ENCODE assay signal across 8 mouse cellular contexts in the genomic region with DNA sequence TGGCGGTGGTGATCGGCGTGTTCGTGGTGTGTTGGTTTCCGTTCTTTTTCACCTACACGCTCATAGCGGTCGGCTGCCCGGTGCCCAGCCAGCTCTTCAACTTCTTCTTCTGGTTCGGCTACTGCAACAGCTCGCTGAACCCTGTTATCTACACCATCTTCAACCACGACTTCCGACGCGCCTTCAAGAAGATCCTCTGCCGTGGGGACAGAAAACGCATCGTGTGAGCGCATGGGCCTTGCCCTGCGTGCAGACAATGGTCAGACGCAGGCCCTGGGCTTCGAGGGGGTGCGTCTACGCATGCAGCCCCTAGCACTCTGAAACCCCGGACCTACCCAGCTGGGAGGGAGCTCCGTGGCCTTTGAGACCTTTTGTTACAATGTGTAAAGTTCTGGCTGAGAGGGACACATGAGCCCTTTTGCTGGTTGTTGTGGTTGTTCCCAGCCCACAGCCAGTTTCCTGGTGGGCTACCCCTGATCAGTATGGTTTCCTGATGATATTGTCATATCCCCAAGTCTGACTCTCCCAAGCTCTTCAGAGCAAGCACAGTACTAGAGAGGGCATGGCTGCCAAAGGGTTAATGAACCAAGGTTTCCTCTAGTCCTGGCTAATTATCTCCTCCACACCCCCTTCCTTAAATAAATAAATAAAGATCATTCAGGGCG. TPM values are rescaled to one million over a fixed set of nuclear protein-coding genes. Genes with fewer than 3 reads are reported as not detected.
DNase-seq lines count a peak whose midpoint lies in the region; ATAC-seq and TF ChIP-seq lines count a peak whose summit lies in the region.

No protein-coding gene starts in this region.

- TF ChIP-seq CTCF in heart, adult 2 months (IDR thresholded peaks at IDR 0.05), result no peak

- H3K4me3 ChIP-seq in heart, adult 2 months, result peak overlapping the region; percentile 23; the same call in 1 of the 2 replicates
- H3K4me3 ChIP-seq in forebrain, embryonic 14.5 days (ENCODE audit: low read depth, low read length), result peak overlapping the region; percentile 46
- peak overlapping the region; percentile 54 for H3K4me3 ChIP-seq in liver, embryonic 13.5 days (replicated peaks)

- H3K9me3 ChIP-seq in forebrain, embryonic 14.5 days (replicated peaks; ENCODE audit: control insufficient read depth, low read length), result no peaks in the 10 kb centered on the region
- no peaks in the 10 kb centered on the region for H3K9me3 ChIP-seq in liver, embryonic 13.5 days (replicated peaks)

- H3K27me3 ChIP-seq in heart, adult 2 months (ENCODE audit: control insufficient read depth, insufficient read depth, low read length), result peaks cover 25% of the 10 kb centered on the region
- peaks cover 49% of the 10 kb centered on the region for H3K27me3 ChIP-seq in forebrain, embryonic 14.5 days (replicated peaks; ENCODE audit: control insufficient read depth, insufficient read depth, low read length)
- peaks cover 96% of the 10 kb centered on the region for H3K27me3 ChIP-seq in liver, embryonic 13.5 days

- H3K4me1 ChIP-seq in heart, adult 2 months (ENCODE audit: control insufficient read depth, insufficient read depth, low read length), result 0 out of 2 replicates have a peak, but pooled peaks cover 2% of the 10 kb centered on the region
- peaks cover 8% of the 10 kb centered on the region for H3K4me1 ChIP-seq in forebrain, embryonic 14.5 days (ENCODE audit: control insufficient read depth, insufficient read depth, low read length)
- H3K4me1 ChIP-seq in liver, embryonic 13.5 days (replicated peaks), result peaks cover 40% of the 10 kb centered on the region

- H3K79me2 ChIP-seq in heart, adult 2 months (replicated peaks; ENCODE audit: control insufficient read depth, insufficient read depth, low read length), result no peaks in the 10 kb centered on the region

- H3K4me2 ChIP-seq in forebrain, embryonic 14.5 days (ENCODE audit: low read length), result peak overlapping the region; percentile 100
- H3K4me2 ChIP-seq in liver, embryonic 13.5 days, result peak overlapping the region; percentile 69

- TF ChIP-seq POLR2A in heart, adult 2 months (IDR thresholded peaks at IDR 0.05; ENCODE audit: insufficient read depth, low read depth, low read length), result no peak

- no peak overlapping the region for H3K9ac ChIP-seq in heart, adult 2 months (ENCODE audit: low read depth, low read length)
- peak overlapping the region; percentile 56 for H3K9ac ChIP-seq in forebrain, embryonic 14.5 days (ENCODE audit: low read length)
- H3K9ac ChIP-seq in liver, embryonic 13.5 days, result no peak overlapping the region

- H3K27ac ChIP-seq in heart, adult 2 months, result no peak overlapping the region
- H3K27ac ChIP-seq in forebrain, embryonic 14.5 days (ENCODE audit: low read depth, low read length), result no peak overlapping the region
- no peak overlapping the region for H3K27ac ChIP-seq in liver, embryonic 13.5 days

- H3K36me3 ChIP-seq in heart, adult 2 months (ENCODE audit: control insufficient read depth, insufficient read depth, low read length), result no peaks in the 10 kb centered on the region
- H3K36me3 ChIP-seq in forebrain, embryonic 14.5 days (ENCODE audit: control insufficient read depth, insufficient read depth, low read length), result no peaks in the 10 kb centered on the region
- no peaks in the 10 kb centered on the region for H3K36me3 ChIP-seq in liver, embryonic 13.5 days

- ATAC-seq in forebrain, embryonic 14.5 days, result no peak
- no peak for ATAC-seq in liver, embryonic 13.5 days (ENCODE audit: low read depth)

- DNase-seq in heart, adult 2 months, result no peak
- no peak for DNase-seq in heart, postnatal 25 days (ENCODE audit: low spot score)
- peak; percentile 65 for DNase-seq in CD4-positive, CD25-positive, alpha-beta regulatory T cell, adult 2 months (ENCODE audit: low read depth, low spot score)
- peak; percentile 35 for DNase-seq in forebrain, embryonic 14.5 days (ENCODE audit: low spot score)
- no peak for DNase-seq in liver, embryonic 13.5 days
- DNase-seq in retina, postnatal 1 day, result peak; percentile 30
- no peak for DNase-seq in urinary bladder, postnatal 14 days (ENCODE audit: low spot score)
- no peak for DNase-seq in cerebellum, adult 9-10 months

- no peak for TF ChIP-seq EP300 in heart, adult 2 months (IDR thresholded peaks at IDR 0.05; ENCODE audit: insufficient read depth, low read depth, low read length)

- WGBS in heart, adult 2 months, result 3% methylated on average over 27 of the region's 27 CpGs
- 2% methylated on average over 27 of the region's 27 CpGs for WGBS in forebrain, embryonic 14.5 days
- under 1% methylated on average over 27 of the region's 27 CpGs for WGBS in liver, embryonic 13.5 days (ENCODE audit: insufficient replicate concordance)

- intact Hi-C loops in heart, adult 2 months (cut with DNase I), result loop anchor here (10.0 kb wide), 1 partner anchor 1017 kb away; no protein-coding TSS in a partner anchor
- intact Hi-C loops in heart, postnatal 25 days (cut with DNase I), result loop anchor here (5.0 kb wide), 2 partner anchors 100 to 205 kb away; no protein-coding TSS in a partner anchor

RNA-seq across cellular contexts. Expression of a gene that starts 3.6 kb away (rescaled TPM):
- under 1 TPM; 0.23 to 0.25 TPM for total RNA-seq in heart, adult 2 months (2021)
- 0.06 and 0.20 TPM in 2 replicates for polyA plus RNA-seq in heart, adult 2 months (2012; rRNA removed)
- total RNA-seq in heart, postnatal 25 days (2021), result under 1 TPM; 0.20 to 0.36 TPM
- 1.8 and 1.9 TPM in 2 replicates for polyA plus RNA-seq in forebrain, embryonic 14.5 days (2014; fragmentation: Nextera tagmentation; extraction: Ambion mirVana)
- polyA plus RNA-seq in liver, embryonic 13.5 days (2015; fragmentation: Nextera tagmentation; extraction: Ambion mirVana), result 0.05 and 0.12 TPM in 2 replicates

Comparison
In these comparisons a context has a peak if more than half of its experiments do, and no peak if none do; other contexts are left out.
1. DNase-seq: peak in CD4-positive, CD25-positive, alpha-beta regulatory T cell, adult 2 months (single experiment), forebrain, embryonic 14.5 days (single experiment) and retina, postnatal 1 day (single experiment); none in heart, adult 2 months (0 of 2), heart, postnatal 25 days (single experiment), liver, embryonic 13.5 days (single experiment), urinary bladder, postnatal 14 days (single experiment) and cerebellum, adult 9-10 months (single experiment).
2. Peak in every context shown above with its lines, with median percentiles within 50 percentile points of each other: H3K4me3 ChIP-seq.